Mouse (Mus musculus): Measurements from ENCODE around the gene Elof1.

- TF ChIP-seq CTCF (IDR thresholded peaks at IDR 0.05; ENCODE audit: low read depth): no peak
- TF ChIP-seq EP300 (optimal IDR thresholded peaks at IDR 0.05): no peak
These were observed 27.5 kb upstream of the Elof1 start for GRCm38 (mm10) chr9:22144304-22144965.

Data from stomach, postnatal 0 days (tissue).